Mouse (Mus musculus): ENCODE data around the gene Kantr.
"Not testable (repeated sequence)": the region's sequence is repeated elsewhere in the genome, so short reads cannot be mapped to it uniquely, and the experiment has no call there.

The Kantr gene

DNA sequence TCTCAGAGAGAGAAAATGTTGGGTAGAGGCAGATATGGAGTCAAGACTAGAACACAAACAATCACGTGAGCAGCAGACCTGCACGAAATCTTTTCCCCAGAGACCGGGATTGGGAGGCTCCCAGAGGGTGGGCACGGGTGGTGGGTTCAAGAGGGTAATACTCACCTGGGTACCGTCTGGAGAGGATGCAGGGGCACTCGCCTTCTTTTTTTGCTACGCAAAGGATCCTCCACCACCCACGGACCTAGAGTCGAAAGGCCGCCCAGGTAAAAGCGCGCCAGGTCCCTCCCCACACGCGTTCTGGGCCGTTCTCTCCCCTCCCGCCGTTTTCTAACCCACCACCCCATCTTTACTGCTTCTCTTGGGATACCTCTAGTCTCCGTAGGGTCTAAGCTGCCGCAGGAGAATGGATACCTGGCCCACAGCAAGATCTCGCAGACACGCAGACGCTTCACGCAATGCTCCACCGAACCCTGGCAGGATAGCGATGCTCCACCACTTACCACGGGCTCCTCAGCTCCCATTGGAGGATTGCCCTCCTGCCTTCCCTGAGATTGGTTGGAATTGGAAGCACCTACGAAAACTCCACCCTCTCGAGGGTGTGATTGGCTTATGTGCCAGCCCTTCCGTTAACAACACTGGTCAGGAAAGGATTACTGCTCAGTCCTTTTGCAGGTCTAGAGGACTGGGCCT lies at the start of gene Kantr:
Gene Kantr, minus strand, starts transcription at position 500 of the 693 bp plus-strand sequence.
- peak; percentile 83 for DNase-seq (ENCODE audit: low read depth, low spot score)

DNA sequence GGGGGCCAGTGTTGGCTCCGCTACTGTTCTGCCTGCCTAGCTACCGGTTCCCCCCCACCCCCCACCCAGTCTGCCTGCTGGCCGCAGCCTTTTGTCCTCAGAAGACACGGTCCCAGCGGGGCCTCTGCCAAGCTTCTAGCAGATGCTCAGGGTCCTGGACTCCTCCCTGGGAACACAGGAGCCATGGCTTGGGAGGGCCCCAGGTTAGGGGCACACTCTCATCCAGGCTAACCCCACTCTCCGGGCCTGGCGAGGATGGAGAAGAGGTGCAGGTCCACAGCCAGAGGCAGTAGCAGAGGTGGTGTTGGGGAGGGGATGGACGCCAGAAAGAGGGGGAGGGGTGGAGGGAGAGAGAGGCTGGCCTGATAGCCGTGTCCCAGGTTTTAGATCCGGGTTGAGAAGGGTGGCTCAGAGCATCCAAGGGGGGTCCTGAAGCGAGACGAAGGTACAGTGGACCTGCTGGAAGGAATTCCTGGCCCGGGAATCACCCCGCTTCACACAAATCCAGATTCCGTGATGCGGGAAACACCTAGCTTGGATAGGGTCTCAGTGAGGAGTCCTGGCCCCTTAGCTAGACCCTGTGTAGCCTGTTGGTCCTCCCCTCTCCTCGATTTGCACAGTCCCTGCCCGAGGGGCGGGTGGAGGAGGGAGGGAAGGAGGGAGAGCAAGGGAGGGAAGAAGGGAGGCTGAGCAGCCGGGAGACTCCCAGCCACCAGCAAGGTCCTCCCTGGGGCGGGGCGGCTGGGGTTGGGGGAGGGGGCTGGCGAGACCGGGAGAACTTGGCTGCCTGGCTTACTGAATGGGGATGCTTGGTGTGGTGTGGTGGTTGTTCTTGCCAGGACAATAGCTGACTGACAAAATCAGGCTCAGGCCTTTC lies 41.3 kb upstream of the Kantr start, which contains the start of gene Gpr173:
Gene Gpr173, minus strand, starts transcription at position 308 of the 877 bp plus-strand sequence.
- peak; percentile 13 for DNase-seq (ENCODE audit: low read depth, low spot score)

DNA sequence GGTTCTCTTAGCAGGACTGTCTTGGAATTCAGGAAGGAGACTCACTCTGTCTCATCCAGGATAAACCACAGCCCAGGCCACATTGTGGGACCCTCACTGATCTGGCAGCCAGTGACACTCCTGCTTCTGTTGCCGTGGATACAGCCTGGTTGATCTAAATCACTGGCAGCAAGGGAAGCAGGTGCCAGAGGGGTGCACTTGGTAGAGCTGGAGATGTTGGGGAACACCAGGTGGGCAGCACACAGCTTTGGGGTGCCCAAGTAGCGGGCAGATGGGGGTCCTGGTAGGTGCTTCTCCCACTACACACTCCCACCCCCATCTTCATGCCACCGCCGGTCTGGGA lies 40.7 kb upstream of the Kantr start:
- DNase-seq (ENCODE audit: low read depth, low spot score), result no peak

DNA sequence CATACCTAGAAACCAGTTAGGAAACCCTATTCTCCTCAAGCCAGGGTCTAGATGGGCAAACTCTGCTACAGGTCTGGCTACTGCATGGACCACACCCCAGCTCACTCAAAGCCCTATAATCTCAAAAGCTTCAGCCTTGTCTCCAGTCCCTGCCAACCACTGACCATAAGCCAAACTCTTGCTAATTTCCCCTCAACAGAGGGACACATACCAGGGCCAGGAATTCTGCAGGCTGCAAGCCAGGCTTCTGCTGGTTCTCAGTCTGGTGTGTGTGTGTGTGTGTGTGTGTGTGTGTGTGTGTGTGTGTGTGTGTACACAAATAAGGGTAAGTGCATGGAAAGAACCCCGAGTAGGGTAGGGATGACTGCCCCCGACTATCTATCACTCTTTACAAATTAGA lies 39.1 kb upstream of the Kantr start:
- no peak for DNase-seq (ENCODE audit: low read depth, low spot score)

DNA sequence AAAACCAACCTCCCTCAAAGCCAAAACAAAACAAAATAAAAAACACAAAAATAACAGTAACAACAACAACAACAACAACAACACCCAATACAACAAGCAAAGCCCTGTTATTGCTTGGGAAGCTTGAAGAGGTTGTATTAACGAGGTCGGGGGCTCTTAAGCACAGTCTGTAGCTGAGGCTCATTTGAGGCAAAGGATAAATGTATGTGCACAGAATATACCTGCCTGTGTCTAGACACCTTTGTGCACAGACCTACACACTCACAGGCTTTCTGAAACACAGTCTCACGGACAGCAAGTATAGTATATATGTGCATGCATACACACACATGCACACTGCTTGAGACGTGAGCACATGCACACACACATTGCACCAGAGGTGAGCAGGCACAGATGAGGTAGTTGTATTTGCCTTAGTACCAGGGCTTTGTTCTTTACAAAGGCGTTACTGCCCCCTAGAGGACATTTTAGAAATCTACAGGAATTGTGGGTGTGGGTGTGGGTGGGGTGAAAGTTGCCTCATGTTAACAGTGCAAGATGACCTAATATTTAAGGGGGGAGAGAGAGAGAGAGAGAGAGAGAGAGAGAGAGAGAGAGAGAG lies 25.4 kb upstream of the Kantr start:
- peak; percentile 51 for DNase-seq (ENCODE audit: low read depth, low spot score)

DNA sequence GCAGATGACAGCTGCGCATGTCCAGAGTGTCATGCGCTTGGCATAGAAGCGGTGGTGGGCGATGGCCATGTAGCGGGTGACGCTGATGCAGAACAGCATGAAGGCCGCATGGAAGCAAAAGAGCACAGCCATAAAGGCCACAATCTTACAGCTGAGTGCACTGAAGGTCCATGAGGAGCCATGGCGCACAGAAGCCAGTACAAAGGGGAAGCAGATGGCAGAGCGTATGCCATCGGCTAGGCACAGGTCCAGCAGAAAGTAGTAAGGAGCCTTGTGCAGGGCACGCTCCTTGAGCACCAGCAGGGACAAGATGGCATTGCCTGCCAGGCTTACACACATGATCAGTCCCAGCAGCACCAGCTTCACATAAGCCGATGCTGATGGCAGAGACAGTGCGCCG lies 19.7 kb upstream of the Kantr start:
- no peak for DNase-seq (ENCODE audit: low read depth, low spot score)

GRCm38 (mm10) chrX:152346587-152346986 lies 19.3 kb upstream of the Kantr start:
- DNase-seq (ENCODE audit: low read depth, low spot score), result no peak

- DNase-seq (ENCODE audit: low read depth, low spot score), result no peak
Measured at GRCm38 (mm10) chrX:152342903-152343302, 15.6 kb upstream of the Kantr start.

- peak; percentile 96 for DNase-seq (ENCODE audit: low read depth, low spot score)
Measured at GRCm38 (mm10) chrX:152342358-152342901, 15.1 kb upstream of the Kantr start, which contains the start of gene Tspyl2. Gene Tspyl2, minus strand, starts transcription at chrX:152342425.

GRCm38 (mm10) chrX:152341496-152341895 lies 14.2 kb upstream of the Kantr start:
- DNase-seq (ENCODE audit: low read depth, low spot score), result no peak

DNA sequence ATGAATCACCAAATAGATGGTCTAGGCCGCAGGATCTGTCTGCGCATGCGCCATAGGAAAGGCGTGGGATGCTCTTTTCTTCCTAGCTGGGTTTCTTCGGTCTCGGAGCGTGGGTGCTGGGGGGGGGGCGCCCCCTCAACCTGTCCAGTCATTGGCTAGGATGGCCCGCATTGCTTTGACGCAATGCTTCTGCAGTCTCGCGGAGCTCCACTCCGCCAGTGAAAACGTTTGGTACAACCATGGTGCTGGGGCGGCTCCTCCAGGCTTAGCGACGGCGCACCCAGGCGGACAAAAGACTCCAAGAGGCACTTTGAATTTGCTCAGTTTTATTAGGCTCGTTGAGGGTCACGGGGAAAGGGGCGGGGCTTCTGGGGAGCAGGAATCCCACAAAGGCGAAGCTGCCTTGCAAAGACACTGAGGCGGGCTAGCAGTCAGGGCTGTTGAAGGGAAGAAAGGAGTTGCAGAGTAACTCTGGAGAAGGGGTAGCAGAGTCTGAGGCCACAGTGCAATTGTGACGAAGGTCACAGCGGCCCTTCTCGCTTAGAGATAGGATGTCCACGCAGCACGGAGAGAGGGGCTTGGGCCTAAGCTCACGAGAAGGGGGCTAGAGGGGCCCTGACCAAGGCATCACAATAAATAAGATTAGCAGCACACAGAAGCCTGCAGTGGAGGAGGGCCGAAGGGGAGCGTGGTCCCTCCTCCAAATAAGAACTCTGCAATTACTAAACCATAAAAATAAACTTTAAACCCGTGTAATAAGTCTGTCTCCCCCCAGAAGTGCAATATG lies 9.4 kb upstream of the Kantr start:
- peak; percentile 93 for DNase-seq (ENCODE audit: low read depth, low spot score)

DNA sequence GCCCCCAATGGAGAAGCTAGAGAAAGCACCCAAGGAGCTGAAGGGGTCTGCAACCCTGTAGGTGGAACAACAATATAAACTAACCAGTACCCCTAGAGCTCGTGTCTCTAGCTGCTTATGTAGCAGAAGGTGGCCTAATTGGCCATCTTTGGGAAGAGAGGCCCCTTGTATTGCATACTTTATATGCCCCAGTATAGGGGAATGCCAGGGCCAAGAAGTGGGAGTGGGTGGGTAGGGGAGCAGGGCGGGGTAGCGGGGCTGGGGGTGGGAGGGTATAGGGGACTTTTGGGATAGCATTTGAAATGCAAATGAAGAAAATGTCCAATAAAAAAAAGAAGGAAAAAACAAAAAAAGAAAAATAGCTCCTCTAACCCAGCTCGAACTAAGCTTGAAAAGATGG lies 8.8 kb upstream of the Kantr start:
- not testable (repeated sequence) for DNase-seq (ENCODE audit: low read depth, low spot score)

GRCm38 (mm10) chrX:152329400-152329799 lies 2.1 kb upstream of the Kantr start:
- DNase-seq (ENCODE audit: low read depth, low spot score), result not testable (repeated sequence)

GRCm38 (mm10) chrX:152327689-152328052 lies 376 bp upstream of the Kantr start:
- DNase-seq (ENCODE audit: low read depth, low spot score), result no peak

DNA sequence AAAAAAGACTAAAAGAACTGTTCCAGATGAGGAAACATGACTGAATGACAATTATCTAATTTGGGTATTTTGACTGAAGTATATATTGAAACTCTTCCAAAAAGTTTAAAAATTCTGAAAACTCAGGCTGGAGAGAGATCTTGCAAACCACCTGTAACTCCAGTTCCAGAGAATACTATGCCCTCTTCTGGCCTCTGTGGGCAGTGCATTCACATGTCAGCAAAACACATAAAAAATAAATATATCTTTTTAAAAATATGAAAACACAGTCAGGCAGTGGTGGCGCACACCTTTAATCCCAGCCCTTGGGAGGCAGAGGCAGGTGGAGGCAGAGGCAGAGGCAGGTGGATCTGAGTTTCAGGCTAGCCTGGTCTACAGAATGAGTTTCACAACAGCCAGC lies 3.7 kb downstream of the Kantr start:
- DNase-seq (ENCODE audit: low read depth, low spot score), result no peak

DNA sequence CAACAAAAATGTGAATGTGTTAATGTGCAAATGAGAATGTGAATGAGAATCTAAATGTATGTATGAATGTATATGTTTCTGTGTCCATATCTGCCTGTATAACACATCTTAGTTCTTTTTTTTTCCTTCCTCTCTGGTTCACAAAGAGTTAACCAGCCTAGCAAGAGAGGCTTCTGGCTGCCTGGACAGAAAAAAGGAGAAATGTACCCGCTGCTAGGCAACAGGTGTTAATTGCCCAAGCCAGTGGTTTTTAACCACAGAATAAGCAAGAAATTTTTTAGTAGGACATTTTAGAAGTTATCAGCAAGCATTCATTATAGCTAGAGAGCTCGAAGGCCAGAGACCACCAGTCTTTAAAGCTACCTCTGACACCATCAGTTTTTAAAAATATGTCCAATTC lies 4.5 kb downstream of the Kantr start:
- DNase-seq (ENCODE audit: low read depth, low spot score), result no peak

DNA sequence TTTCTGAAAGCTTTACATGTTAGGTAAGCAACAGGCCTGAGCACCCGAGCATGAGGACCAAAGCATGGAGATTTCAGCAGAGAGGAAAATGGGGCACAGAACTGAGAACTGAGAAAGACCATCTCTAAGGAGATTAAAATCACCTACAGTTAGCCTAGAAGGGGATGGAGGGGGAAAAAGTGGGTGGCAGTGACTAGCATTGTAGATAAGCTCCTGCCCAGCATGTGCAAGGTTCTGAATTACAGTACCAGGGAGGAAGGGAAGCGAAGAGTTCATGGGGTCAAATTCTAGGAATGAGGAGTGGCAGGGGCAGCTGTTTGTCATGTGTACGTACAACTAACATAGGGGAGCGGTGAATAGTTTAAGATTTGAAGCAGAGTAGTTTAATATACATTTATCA lies 6.8 kb downstream of the Kantr start:
- DNase-seq (ENCODE audit: low read depth, low spot score), result no peak

GRCm38 (mm10) chrX:152307942-152308341 lies 19.4 kb downstream of the Kantr start:
- peak; percentile 0 for DNase-seq (ENCODE audit: low read depth, low spot score)

- peak; percentile 1 for DNase-seq (ENCODE audit: low read depth, low spot score)
Measured at GRCm38 (mm10) chrX:152307371-152307770, 19.9 kb downstream of the Kantr start.

DNA sequence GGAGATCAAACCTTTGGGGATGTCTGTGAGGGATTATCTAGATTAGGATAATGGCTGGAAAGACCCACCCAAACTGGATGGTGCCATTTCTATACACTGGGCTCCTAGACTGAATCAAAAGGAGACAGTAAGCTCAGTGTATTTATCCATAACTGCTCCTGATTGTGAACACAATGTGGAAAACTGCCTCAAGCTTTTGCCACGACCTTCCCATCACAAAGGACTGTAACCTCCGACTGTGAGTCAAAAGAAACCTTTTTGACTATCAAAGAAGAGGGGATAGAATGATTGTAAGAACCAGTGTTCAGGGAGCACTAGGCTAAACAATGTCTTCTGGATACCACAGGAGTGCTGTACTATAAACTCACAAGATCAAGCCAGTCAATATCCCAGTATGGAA lies 21.1 kb downstream of the Kantr start:
- no peak for DNase-seq (ENCODE audit: low read depth, low spot score)

GRCm38 (mm10) chrX:152287026-152287425 lies 40.3 kb downstream of the Kantr start:
- DNase-seq (ENCODE audit: low read depth, low spot score), result not testable (repeated sequence)

Data from skeletal muscle tissue, adult 2 months (tissue).